Mouse (Mus musculus): ENCODE measurements at regions not wholly inside any gene's neighbourhood (a gene's known extent, or its start where the extent isn't known, plus 50 kb on each side); places are given as distances from the start of the nearest gene placed in this dataset.
"Not testable (repeated sequence)": the region's sequence is repeated elsewhere in the genome, so short reads cannot be mapped to it uniquely, and the experiment has no call there.

- intact Hi-C loops (cut with DNase I), result no loop called here
- no peak for DNase-seq (ENCODE audit: low spot score in 2 of 2)
Observed at GRCm38 (mm10) chr12:56114446-56114845, 231.2 kb downstream of the Mbip start.

DNA sequence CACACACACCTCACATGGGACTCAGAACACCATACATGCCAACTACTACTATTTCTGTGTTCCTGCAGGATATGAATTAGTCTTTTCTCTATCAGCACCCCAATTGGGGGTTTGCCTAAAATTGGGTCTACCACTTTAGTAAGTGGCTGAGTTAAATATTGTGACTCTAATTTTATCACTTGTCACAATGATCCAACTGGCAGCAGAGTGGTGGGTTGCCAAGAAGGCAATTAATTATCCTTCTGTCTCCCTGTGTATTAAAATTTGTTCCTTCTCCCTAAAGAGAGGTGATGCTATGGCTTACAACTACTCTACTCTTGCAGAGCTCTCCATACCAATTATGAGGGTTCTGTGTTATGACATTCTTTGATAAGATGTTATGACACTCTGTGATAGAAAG, 245.3 kb downstream of the Brms1l start:
- intact Hi-C loops (cut with DNase I), result no loop called here

GRCm38 (mm10) chr12:56064183-56064582, 228.1 kb downstream of the Brms1l start:
- intact Hi-C loops (cut with DNase I), result no loop called here
- no peak for DNase-seq (ENCODE audit: low spot score in 2 of 2)

More for the DNA sequence above, 245.3 kb downstream of the Brms1l start:
- DNase-seq (ENCODE audit: low spot score in 2 of 2), result no peak

DNA sequence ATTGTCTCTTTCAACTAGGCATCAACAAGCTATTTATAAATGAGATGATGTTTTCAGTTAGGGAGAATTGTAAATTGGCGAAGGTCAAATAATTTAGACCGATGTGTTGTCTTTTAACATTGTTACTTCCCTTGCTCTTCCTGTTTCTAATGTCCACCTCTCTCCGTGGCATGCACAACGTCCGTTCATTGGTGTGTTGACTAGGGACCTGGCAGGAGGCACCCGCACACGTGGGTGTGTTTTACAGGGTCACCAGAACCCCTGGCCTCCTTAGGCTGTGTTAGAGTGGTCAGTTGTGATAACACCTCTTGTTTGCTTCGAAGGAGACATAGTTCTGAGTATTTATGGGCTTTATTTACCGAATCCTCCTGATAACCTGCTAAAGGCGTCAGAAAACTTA, 222.8 kb downstream of the Brms1l start:
- intact Hi-C loops (cut with DNase I), result loop anchor here (1.0 to 5.0 kb wide), 5 partner anchors 346 to 578 kb away; no protein-coding TSS in a partner anchor
- no peak for DNase-seq (ENCODE audit: low spot score in 2 of 2)

DNA sequence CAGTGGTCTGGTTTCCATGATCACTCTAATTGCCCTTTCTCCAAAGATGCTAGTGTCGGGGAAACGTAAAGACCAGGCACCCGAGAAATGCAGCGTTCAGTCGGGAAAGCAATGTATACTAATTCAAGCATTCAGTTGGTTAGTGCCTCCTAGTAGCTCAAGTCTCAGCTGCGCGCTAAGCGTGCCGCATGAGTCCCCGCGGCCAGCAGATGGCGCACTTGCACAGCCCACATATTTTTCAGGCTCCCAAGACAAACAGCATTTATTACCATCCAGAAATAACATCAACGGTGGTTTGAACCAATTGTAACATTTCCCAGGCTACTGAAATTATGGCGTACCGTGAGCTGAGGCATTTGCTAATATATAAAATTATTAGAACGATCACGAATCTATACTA, 222.3 kb downstream of the Brms1l start:
- DNase-seq (ENCODE audit: low spot score in 2 of 2), result peak; percentile 86 to 87
- intact Hi-C loops (cut with DNase I), result loop anchor here (1.0 to 5.0 kb wide), 5 partner anchors 347 to 578 kb away; no protein-coding TSS in a partner anchor

- DNase-seq (ENCODE audit: low spot score in 2 of 2), result no peak
- intact Hi-C loops (cut with DNase I), result loop anchor here (5.0 kb wide), 2 partner anchors 467 to 537 kb away; no protein-coding TSS in a partner anchor
Observed at GRCm38 (mm10) chr12:56055382-56055781, 219.3 kb downstream of the Brms1l start.

- DNase-seq (ENCODE audit: low spot score in 2 of 2), result no peak
- intact Hi-C loops (cut with DNase I), result no loop called here
Observed at GRCm38 (mm10) chr12:56046050-56046449, 209.9 kb downstream of the Brms1l start.

DNA sequence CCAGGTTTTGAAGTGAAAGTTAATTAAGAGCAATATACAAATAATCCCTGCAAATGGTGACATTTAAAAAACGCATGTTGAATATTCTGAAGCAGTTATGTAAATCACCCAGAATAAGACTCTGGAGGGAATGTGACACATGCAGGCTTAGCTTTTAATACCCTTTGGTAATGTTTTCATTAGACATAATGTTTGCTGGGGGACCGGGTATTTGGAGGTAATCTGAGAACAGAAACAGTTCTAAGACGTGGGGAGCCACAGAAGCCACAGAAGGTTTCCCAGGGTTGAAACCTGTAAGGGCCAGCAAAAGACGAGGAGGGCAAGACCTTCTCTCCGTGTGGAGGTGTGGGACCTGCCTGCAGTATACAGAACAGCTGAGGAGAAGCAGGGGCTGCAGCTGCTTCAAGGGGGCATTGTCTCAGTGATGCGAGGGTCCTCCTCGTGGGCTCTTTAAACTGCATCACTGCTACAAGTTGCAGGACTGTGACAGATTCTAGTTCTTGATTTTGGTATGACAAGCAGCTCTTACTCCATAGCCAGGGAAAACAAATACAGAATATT, 184.9 kb downstream of the Brms1l start:
- intact Hi-C loops (cut with DNase I), result no loop called here
- DNase-seq (ENCODE audit: low spot score in 2 of 2), result no peak

DNA sequence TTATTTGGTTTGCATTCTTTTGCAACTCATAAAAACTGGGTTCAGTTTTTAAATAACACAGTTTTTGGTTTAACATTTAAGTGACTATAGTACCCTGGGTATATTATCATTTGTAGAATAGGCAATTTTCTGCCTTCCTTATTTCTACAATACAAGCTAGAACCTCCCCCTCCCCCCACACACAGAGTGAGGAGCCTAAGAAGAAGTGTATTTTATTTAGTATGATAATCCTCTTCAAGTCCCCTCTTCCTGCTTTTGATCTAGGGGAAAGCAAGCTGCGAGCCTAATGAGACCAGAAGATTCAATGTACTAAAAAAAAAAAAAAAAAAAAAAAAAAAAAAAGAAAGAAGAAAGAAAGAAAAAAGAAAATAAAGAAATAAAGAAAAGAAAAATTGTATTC, 184.4 kb downstream of the Brms1l start:
- intact Hi-C loops (cut with DNase I), result no loop called here
- no peak for DNase-seq (ENCODE audit: low spot score in 2 of 2)

- intact Hi-C loops (cut with DNase I), result no loop called here
- no peak for DNase-seq (ENCODE audit: low spot score in 2 of 2)
Observed at GRCm38 (mm10) chr12:56009976-56010375, 173.9 kb downstream of the Brms1l start.

DNA sequence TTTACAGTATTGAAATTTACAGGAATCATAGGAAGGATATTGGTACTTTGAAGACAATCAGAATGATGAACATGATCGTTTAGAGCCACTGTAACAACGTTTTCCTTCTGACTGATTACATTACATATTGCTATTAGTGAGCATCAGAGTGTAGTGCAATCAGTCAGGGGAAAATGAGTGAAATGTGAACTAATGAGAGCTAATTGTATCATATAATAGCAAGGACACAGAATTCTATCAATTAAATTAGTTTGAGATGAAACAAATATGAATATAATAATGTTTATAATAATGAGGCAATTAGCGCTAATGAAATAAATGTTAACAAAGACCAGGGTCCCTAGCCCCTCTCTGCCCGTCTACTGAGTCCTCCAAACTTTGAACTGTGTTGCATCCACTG, 169.7 kb downstream of the Brms1l start:
- no peak for DNase-seq (ENCODE audit: low spot score in 2 of 2)
- intact Hi-C loops (cut with DNase I), result no loop called here

GRCm38 (mm10) chr12:56005321-56005720, 169.2 kb downstream of the Brms1l start:
- intact Hi-C loops (cut with DNase I), result no loop called here
- DNase-seq (ENCODE audit: low spot score in 2 of 2), result no peak

GRCm38 (mm10) chr12:56004479-56004878, 168.4 kb downstream of the Brms1l start:
- DNase-seq (ENCODE audit: low spot score in 2 of 2), result no peak
- intact Hi-C loops (cut with DNase I), result no loop called here

DNA sequence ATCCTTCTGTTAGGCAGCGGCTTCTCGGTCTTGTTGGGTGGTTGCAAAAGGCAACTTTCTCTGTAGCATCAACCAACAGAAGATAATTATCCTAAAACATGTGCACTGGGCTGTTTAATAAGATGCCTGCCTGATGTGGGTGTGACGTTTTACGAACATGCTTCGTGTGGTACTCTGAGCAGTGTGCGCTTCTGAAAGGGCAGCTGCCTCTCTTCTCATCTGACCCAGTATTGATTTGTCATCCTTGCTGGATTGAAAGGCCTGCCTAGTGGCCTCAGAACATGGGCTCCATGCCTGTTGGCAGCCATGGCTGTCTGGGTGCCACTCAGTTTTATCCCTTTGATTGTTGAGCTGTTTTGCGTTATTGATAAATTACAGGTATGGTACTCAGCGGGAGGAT, 167.4 kb downstream of the Brms1l start:
- DNase-seq (ENCODE audit: low spot score in 2 of 2), result no peak
- intact Hi-C loops (cut with DNase I), result no loop called here

GRCm38 (mm10) chr12:55996585-55997377, 160.7 kb downstream of the Brms1l start:
- intact Hi-C loops (cut with DNase I), result no loop called here
- no peak for DNase-seq (ENCODE audit: low spot score in 2 of 2)

DNA sequence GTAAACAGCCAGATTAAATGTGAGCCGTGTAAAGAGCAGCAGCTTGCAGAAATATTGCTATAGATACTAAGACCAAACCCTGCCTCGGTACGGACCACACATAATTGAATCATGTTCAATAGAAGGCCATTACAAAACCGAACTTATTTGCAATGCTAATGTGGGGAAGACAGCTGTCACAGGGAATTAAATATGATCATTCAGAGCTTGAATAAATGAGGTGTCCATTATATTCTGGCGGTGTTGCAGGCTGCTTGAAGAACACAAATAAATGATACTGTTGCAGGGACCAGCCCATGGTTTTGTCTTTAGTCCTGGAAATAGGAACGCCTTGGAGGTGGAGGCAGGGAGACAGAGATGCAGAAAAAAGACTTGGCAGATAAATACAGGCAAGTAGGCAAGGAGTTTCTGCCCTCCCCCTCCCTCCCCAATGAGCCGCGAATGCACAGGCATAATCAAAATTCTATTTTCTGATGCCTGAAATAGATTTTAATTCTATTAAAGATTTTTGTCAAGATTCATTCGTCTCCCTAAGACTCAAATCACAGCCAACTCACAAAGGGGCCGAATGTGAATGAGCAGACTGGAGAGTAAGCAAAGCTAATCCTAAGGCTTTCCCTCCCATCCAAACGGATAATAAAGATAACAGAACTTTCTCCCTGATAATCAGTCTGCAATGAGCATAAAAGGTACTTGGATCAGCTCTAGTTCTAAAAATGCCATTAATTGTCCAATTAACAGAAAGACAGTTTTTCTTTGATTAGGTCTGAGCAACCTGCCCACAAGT, 147.6 kb downstream of the Brms1l start:
- DNase-seq (ENCODE audit: low spot score in 2 of 2), result peak in 1 of 2 experiments; percentile 11

DNA sequence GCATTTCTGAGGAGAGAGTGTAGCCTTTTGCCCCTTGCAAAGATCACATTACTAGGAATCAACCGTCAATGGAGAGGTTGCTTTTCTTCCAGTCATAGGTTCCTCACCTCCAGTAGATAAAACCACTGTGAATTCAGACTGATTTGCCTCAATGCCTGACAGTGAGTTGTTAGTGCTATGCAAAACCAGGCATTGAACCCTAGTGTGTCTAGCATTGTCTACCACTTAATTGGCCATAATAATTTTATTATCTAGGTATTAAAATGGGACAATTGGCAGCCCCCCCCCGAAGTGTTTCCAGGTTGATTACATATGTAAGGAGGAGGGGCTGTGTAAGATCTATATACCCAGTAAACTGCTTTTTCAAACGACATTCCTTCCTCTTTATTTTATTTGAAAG, 147.0 kb downstream of the Brms1l start:
- intact Hi-C loops (cut with DNase I), result no loop called here
- no peak for DNase-seq (ENCODE audit: low spot score in 2 of 2)

More for the DNA sequence above, 147.6 kb downstream of the Brms1l start:
- intact Hi-C loops (cut with DNase I), result no loop called here

DNA sequence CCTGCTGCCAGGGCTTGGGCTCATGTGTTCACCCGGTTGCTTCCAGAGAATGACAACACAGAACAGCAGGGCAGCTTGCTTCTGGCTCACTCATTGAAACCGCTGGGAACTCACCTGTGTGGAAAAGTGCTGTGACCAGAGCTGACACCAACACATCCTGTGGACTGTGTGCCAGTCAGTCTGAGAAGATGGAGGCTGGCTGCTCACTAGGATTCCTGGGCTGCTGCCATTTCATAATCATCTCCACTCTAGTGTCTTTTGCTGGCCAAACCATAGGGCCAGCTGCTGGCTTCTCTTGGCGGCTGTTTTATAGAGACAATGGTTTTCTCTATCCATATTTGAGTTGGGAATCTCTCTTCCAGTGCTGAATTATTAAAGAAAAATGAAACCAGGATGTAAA, 138.1 kb downstream of the Brms1l start:
- DNase-seq (ENCODE audit: low spot score in 2 of 2), result no peak
- intact Hi-C loops (cut with DNase I), result no loop called here

GRCm38 (mm10) chr12:55959319-55959718, 123.2 kb downstream of the Brms1l start:
- intact Hi-C loops (cut with DNase I); DNase-seq (ENCODE audit: low spot score in 2 of 2): not testable (repeated sequence)

- DNase-seq (ENCODE audit: low spot score in 2 of 2), result no peak
- intact Hi-C loops (cut with DNase I), result no loop called here
Observed at GRCm38 (mm10) chr12:55940566-55940965, 104.4 kb downstream of the Brms1l start.
